Mouse (Mus musculus) kidney, adult 9 months (tissue): ENCODE results near the gene Dnah5.

Source experiments
- DNase-seq: peaks from one replicate; pipeline ENCODE4 v3.0.0; 2022

Dnah5 gene

DNA sequence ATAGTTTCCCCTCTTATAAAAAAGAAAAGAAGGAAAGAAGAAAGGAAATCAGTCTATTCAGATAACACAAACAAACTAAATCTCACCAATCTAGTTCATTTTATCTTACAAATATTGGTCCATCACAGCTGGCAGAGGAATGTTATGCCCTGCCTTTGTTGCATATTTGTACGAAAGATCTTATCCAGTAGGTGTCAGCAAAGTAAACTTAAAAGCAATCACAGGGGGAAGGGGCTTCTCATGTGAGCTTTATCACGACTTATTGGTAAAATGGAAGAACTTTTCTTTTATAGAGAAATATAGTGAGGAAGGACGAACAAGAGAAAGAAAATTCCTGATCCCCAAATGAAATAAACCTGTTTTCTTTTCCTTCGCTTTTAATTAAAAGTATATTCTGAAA lies 299.3 kb downstream of the Dnah5 start:
- DNase-seq: no peak

DNA sequence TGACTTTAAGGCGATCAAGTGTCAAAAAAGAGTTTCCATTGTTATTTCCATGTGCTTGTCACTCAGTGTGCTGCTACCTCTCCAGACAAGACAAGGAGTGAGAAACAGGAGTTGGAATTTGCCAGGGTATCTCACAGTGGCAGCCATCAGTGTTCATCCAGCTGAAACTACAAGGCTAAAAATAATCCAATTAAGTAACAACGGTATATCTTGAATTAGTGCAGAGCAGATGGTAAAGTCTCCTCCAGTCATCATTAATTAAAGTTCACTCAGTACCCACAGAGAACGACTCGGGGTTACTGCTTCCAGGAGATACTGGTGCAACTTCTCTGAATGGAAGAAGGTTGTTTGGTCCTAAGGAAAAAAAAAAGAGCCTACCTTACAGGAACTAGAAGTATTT lies 311.6 kb downstream of the Dnah5 start:
- DNase-seq: no peak
